Mouse (Mus musculus) heart, embryonic 13.5 days (tissue): ENCODE data around the gene Trio. TPM values are rescaled to one million over a fixed set of nuclear protein-coding genes. Genes with fewer than 3 reads are reported as not detected.

Source experiments
- ATAC-seq: fragments of 200-750 bp; cut with Nextera tagmentation; 2 replicates; pipeline ENCODE4 v1.8.0; 2017; ENCODE audit warnings: moderate TSS enrichment; ENCODE audit not compliant: insufficient number of reproducible peaks, low FRiP score, low TSS enrichment; ENCODE audit errors: extremely low read depth
- H3K27ac ChIP-seq: fragments of 300-500 bp; sonication (generic); replicated peaks from 2 replicates; pipeline ENCODE4 v1.5.1; 2015; ENCODE audit warnings: moderate library complexity, mild to moderate bottlenecking, inconsistent platforms
- H3K27me3 ChIP-seq: fragments of 300-500 bp; sonication (generic); replicated peaks from 2 replicates; pipeline ENCODE4 v1.6.1; 2015; ENCODE audit warnings: mild to moderate bottlenecking, inconsistent platforms
- H3K36me3 ChIP-seq: fragments of 300-500 bp; sonication (generic); 2 replicates; pipeline ENCODE4 v1.6.1; 2015; ENCODE audit warnings: mild to moderate bottlenecking, inconsistent platforms
- H3K4me1 ChIP-seq: fragments of 300-500 bp; sonication (generic); 2 replicates; pipeline ENCODE4 v1.6.1; 2015; ENCODE audit warnings: inconsistent platforms
- H3K4me2 ChIP-seq: fragments of 300-500 bp; sonication (generic); 2 replicates; pipeline ENCODE4 v1.6.1; 2015; ENCODE audit warnings: inconsistent platforms, mild to moderate bottlenecking, moderate library complexity
- H3K4me3 ChIP-seq: fragments of 300-500 bp; sonication (generic); 2 replicates; pipeline ENCODE4 v1.5.1; 2015; ENCODE audit warnings: moderate library complexity, mild to moderate bottlenecking, inconsistent platforms
- H3K9ac ChIP-seq: fragments of 300-500 bp; sonication (generic); 2 replicates; pipeline ENCODE4 v1.6.1; 2015; ENCODE audit warnings: inconsistent platforms, mild to moderate bottlenecking, moderate library complexity
- H3K9me3 ChIP-seq: fragments of 300-500 bp; sonication (generic); 2 replicates; pipeline ENCODE4 v1.6.1; 2016; ENCODE audit warnings: inconsistent platforms
- WGBS: fragments of 180-500 bp; shearing (Covaris S2); methylation state at CpG from one replicate; pipeline ENCODE4 v1.1.7; 2015; ENCODE audit warnings: mixed read lengths; 5-methylcytosine and 5-hydroxymethylcytosine counted together
- polyA plus RNA-seq: library from polyadenylated mRNA; unstranded; fragments of >200 nt; fragmentation: Nextera tagmentation; extraction: Ambion mirVana; gene quantifications from 2 replicates; pipeline ENCODE4 v1.2.1, GENCODE M21; 2015

Gene Trio
- polyA plus RNA-seq, 1 experiment from 2014 or later: 17.5 TPM

DNA sequence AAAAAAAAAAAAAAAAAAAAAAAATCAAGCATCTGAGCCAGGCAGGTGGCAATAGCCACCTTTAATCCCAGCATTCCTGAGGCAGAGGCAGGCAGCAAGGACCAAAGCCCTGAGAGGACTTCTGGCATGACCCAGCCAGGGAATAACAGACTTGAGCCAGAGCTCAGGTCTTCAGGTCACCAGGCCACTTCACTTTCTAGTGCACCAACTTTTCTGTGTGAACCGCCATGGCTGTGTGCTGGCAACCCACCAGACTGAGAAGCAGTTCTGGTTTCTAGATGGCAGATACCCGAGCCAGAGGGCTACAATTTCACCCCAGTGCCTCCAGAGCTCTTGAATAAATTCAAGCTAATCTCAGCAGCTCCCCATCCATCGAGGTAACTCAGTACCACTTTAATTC lies 104.9 kb downstream of the Trio start:
- no peak for ATAC-seq
- Histone ChIP-seq H3K27me3 (no peaks in the 10 kb centered on the region), H3K27ac (no peak overlapping the region), H3K4me1 (peaks cover 60% of the 10 kb centered on the region), H3K4me2 (no peak overlapping the region), H3K9ac (no peak overlapping the region), H3K9me3 (no peaks in the 10 kb centered on the region), H3K4me3 (no peak overlapping the region), H3K36me3 (peaks cover 15% of the 10 kb centered on the region)
- 44% methylated on average over 3 of the region's 3 CpGs for WGBS

DNA sequence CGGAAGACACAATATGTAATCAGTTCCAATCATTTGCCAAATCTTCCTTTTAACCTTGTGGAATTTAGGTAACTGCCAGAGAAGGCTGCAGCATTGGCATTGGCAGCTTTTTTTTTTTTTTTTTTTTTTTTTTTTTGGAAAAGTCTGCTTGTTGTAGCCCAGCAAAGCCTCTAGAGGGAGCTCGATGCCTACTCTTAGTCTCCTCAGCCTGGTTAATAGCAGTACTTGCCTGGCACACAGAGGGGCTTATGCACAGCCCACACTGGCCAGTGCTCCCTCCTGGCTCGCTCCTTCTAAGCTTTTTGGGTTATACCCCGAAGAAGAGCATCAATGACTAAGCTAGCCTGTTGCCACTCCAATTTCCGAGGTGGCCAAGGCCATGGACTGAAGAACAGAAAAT lies 106.1 kb downstream of the Trio start:
- WGBS: 15% methylated on average over 5 of the region's 5 CpGs
- ATAC-seq: no peak

DNA sequence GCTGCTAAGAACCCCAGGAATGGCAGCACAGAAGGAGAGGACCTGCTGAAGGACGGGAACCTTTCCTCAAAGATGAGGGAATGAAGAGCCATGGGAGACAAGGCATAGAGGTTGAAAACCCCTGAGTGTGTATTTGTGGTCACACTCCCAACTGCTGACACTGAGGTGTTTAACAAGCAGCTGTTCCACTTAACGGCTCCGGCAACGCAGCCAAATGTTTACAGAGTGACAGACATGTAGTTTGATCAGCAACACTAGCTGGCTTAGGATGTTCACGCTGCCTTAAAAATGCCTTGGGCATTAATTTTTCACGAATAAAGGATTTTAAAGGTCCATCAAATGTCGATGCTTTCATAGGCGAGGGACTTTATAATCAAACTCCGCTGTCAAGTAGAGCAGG lies 106.8 kb downstream of the Trio start:
- Histone ChIP-seq H3K9ac (peak overlapping the region; percentile 2; the same call in 1 of the 2 replicates), H3K4me1 (peaks cover 44% of the 10 kb centered on the region), H3K36me3 (peaks cover 17% of the 10 kb centered on the region), H3K9me3 (no peaks in the 10 kb centered on the region), H3K27me3 (no peaks in the 10 kb centered on the region), H3K27ac (no peak overlapping the region), H3K4me2 (no peak overlapping the region), H3K4me3 (no peak overlapping the region)
- ATAC-seq: no peak
- 73% methylated on average over 9 of the region's 9 CpGs for WGBS

More for the DNA sequence above, 106.1 kb downstream of the Trio start:
- Histone ChIP-seq H3K4me1 (peaks cover 51% of the 10 kb centered on the region), H3K27me3 (no peaks in the 10 kb centered on the region), H3K9me3 (no peaks in the 10 kb centered on the region), H3K36me3 (peaks cover 17% of the 10 kb centered on the region), H3K4me2 (no peak overlapping the region), H3K27ac (no peak overlapping the region), H3K4me3 (no peak overlapping the region), H3K9ac (no peak overlapping the region; the same call in 1 of the 2 replicates)

DNA sequence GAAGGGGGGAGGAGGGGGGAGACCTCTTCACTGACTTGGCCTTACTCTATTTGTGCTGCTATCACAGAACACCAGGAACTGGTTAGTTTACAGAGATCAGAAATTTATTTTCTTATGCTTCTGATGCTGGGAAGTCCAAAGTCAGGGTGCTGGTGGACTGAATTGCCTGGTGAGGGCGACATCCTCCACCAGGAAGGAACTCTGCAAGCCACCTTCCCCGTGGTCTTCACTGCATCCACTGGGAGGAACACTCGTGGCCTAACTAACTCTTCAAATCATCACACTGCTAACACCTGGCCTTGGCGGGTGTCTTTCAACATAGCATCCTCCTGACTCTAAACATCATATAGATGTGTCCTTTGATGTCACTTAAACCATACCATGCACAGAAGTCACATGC lies 109.4 kb downstream of the Trio start:
- H3K9me3 ChIP-seq: no peaks in the 10 kb centered on the region
- H3K4me1 ChIP-seq: peaks cover 27% of the 10 kb centered on the region
- 55% methylated on average over 4 of the region's 4 CpGs for WGBS
- no peak overlapping the region for H3K4me2 ChIP-seq
- peaks cover 25% of the 10 kb centered on the region for H3K36me3 ChIP-seq
- H3K4me3 ChIP-seq: no peak overlapping the region
- no peaks in the 10 kb centered on the region for H3K27me3 ChIP-seq
- H3K9ac ChIP-seq: no peak overlapping the region
- H3K27ac ChIP-seq: no peak overlapping the region
- ATAC-seq: no peak

DNA sequence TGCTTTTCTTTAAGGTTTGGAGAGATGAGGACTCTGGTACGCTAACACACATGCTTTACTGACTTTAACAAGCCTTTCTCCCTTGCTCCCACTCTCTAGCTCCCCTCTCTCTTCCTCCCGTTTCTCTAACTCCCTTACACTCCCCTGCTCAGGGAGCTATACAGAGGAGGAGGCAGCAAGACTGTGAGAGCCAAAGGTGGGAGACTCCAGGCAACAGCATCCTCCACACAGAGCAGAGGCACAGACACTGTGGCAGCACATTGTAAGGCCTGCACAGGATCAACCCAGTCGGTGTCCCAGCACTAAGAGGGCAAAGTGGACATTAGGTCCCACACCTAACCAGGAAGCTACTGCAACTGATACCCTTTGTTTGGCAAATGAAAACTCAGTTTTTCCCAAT lies 112.6 kb downstream of the Trio start:
- H3K27ac ChIP-seq: no peak overlapping the region
- WGBS: 58% methylated on average over 3 of the region's 3 CpGs
- peaks cover 34% of the 10 kb centered on the region for H3K36me3 ChIP-seq
- ATAC-seq: no peak
- no peak overlapping the region for H3K4me3 ChIP-seq
- no peaks in the 10 kb centered on the region for H3K27me3 ChIP-seq
- H3K4me2 ChIP-seq: no peak overlapping the region
- peaks cover 16% of the 10 kb centered on the region for H3K4me1 ChIP-seq
- no peaks in the 10 kb centered on the region for H3K9me3 ChIP-seq
- H3K9ac ChIP-seq: no peak overlapping the region

DNA sequence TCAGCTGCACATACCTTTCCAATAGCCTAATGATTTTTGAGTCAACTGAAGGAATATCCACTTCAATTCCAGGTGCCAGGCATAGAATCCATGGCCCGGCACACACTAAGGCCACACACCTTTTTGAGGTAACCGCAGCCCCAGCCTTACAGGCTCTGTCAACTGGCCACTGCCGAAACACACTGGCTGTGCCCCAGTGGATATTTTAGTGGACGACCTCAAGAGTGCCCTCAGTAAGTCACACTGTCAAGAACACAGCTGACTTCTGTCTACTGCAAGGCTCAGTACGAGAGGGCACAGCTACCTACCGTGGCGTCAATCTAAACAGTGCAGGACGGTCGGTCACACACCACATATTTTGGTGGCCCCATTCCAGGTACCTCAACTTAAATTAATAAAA lies 114.5 kb downstream of the Trio start:
- peaks cover 23% of the 10 kb centered on the region for H3K36me3 ChIP-seq
- H3K4me1 ChIP-seq: peaks cover 34% of the 10 kb centered on the region
- WGBS: 78% methylated on average over 9 of the region's 9 CpGs
- H3K27me3 ChIP-seq: no peaks in the 10 kb centered on the region
- no peak overlapping the region for H3K4me3 ChIP-seq
- no peaks in the 10 kb centered on the region for H3K9me3 ChIP-seq
- H3K4me2 ChIP-seq: no peak overlapping the region
- H3K27ac ChIP-seq: no peak overlapping the region
- ATAC-seq: no peak
- no peak overlapping the region for H3K9ac ChIP-seq

DNA sequence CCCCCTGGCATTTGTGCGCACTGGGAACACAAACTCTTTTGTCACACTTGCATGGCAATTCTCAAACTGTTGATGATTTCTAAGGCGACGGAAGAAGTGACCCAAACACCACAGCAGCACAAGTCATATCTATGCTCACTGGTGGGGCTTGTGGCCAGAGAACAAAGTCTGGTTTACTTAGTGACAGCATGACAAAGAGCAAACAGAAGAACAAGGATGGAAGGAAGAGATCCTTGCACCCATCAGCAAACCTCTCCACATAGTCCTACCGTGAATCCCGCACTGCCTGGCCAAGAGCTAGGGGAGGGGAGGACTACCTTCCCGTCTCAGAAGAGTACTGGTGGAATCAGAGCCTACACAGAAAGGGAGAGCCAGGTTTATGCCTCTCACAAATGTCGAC lies 115.5 kb downstream of the Trio start:
- H3K36me3 ChIP-seq: peaks cover 21% of the 10 kb centered on the region
- ATAC-seq: no peak
- H3K27ac ChIP-seq: no peak overlapping the region
- no peaks in the 10 kb centered on the region for H3K27me3 ChIP-seq
- H3K4me1 ChIP-seq: peaks cover 41% of the 10 kb centered on the region
- WGBS: 76% methylated on average over 7 of the region's 7 CpGs
- H3K4me2 ChIP-seq: no peak overlapping the region
- H3K9ac ChIP-seq: no peak overlapping the region
- H3K9me3 ChIP-seq: no peaks in the 10 kb centered on the region
- H3K4me3 ChIP-seq: no peak overlapping the region

DNA sequence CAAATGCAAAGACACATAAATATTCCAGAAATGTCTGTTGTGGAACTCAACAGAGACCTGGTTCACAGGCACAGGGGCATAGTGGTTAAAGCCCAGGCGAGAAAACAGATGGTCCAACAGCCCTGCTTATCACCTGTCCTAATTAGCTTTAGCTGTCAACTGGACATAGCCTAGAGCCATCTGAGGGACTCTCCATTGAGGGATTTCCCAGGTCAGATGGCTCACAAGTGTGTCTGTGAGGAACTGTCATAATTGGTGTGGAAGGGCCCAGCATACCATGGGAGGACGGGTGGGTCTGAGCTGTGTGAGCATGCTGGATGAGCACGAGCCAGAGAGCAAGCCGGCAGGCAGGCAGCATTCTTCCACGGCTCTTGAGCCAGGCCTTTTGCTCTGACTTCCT lies 118.0 kb downstream of the Trio start:
- Histone ChIP-seq H3K27me3 (no peaks in the 10 kb centered on the region), H3K4me2 (no peak overlapping the region), H3K9me3 (no peaks in the 10 kb centered on the region), H3K36me3 (peaks cover 22% of the 10 kb centered on the region), H3K4me3 (no peak overlapping the region), H3K4me1 (peaks cover 61% of the 10 kb centered on the region), H3K9ac (no peak overlapping the region), H3K27ac (peak overlapping the region; percentile 30)
- peak; percentile 28; the same call in 1 of the 2 replicates for ATAC-seq
- WGBS: 29% methylated on average over 5 of the region's 5 CpGs

DNA sequence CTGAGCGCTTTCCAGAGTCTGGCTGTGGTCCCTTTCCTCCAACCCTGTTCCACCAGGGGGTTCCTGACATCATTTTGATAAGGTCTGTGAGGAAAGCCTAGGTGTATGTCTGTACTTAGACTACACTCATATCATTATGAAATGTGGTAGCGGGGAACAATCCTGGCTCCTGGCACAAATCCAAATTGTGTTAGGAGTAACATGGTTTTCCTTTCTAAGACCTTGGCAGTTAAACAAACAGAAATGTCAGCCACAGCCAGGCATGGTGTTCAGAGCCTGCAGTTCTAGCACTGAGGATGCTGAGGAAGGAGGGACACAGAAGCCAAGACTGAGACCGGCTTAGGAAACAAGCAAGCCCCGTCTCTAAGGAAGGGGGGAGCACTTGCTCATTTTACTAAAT lies 119.2 kb downstream of the Trio start:
- Histone ChIP-seq H3K4me3 (no peak overlapping the region), H3K27me3 (no peaks in the 10 kb centered on the region), H3K36me3 (peaks cover 28% of the 10 kb centered on the region), H3K27ac (no peak overlapping the region), H3K9me3 (no peaks in the 10 kb centered on the region), H3K4me1 (peaks cover 56% of the 10 kb centered on the region), H3K9ac (no peak overlapping the region; the same call in 1 of the 2 replicates), H3K4me2 (no peak overlapping the region)
- 52% methylated on average over 4 of the region's 4 CpGs for WGBS
- no peak for ATAC-seq

DNA sequence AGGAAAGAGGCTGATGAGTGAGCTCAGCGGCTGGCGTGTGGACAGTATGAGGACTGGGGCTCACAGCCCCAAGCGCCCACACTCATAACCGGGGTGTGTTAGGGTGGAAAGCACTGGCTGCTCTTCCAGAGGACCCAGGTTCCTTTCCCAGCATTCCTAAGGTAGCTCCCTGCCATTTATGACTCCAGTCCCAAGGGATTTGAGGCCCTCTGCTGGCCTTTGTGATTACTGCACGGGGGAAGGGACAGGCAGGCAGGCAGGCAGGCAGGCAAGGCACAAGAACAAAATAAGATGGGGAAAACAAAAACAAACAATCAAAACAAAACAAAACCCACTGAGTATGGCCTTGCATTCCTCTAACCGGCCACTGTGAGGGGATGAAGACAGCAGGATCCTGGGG lies 120.3 kb downstream of the Trio start:
- peak overlapping the region; percentile 63 for H3K27ac ChIP-seq
- WGBS: 57% methylated on average over 6 of the region's 6 CpGs
- H3K27me3 ChIP-seq: no peaks in the 10 kb centered on the region
- H3K9ac ChIP-seq: no peak overlapping the region
- peaks cover 56% of the 10 kb centered on the region for H3K4me1 ChIP-seq
- ATAC-seq: no peak
- peaks cover 28% of the 10 kb centered on the region for H3K36me3 ChIP-seq
- no peaks in the 10 kb centered on the region for H3K9me3 ChIP-seq
- peak overlapping the region; percentile 12; the same call in 1 of the 2 replicates for H3K4me3 ChIP-seq
- peak overlapping the region; percentile 46 for H3K4me2 ChIP-seq

DNA sequence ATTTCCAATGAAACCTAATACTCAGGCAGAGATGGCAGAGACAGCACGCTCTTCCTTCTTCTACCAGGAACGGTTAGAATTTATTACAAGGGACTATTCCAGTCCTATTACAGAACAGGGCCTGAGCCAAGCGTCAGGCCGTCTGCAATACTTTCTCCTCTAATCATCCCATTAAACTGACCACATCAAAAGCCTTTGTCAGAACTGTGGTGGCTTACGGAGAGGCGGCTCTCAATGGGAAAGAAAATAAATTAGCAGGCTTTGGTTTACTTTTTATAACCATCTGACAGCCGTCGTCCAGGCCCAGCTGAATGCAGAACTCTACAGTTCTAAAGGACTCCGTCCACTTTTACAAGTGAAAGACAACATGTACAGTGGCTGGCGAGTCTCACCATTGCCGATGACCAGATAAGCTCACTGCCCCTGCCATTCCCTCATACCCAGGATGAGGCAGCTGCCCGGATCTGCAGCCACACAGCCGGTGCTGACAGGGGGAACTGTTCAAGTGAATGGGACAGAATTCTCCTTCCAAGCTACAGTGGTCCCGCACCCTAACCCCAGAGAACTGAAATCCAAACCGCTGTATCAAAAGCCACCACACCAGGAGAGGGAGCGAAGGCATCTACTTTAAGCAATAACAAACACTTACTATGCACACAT lies 121.2 kb downstream of the Trio start:
- Histone ChIP-seq H3K27me3 (no peaks in the 10 kb centered on the region), H3K4me2 (peak overlapping the region; percentile 46), H3K4me1 (peaks cover 64% of the 10 kb centered on the region), H3K9me3 (no peaks in the 10 kb centered on the region), H3K27ac (peak overlapping the region; percentile 63; the same call in 1 of the 2 replicates), H3K9ac (peak overlapping the region; percentile 47; the same call in 1 of the 2 replicates), H3K36me3 (peaks cover 33% of the 10 kb centered on the region), H3K4me3 (peak overlapping the region; percentile 12; the same call in 1 of the 2 replicates)
- 61% methylated on average over 16 of the region's 16 CpGs for WGBS
- ATAC-seq: no peak

DNA sequence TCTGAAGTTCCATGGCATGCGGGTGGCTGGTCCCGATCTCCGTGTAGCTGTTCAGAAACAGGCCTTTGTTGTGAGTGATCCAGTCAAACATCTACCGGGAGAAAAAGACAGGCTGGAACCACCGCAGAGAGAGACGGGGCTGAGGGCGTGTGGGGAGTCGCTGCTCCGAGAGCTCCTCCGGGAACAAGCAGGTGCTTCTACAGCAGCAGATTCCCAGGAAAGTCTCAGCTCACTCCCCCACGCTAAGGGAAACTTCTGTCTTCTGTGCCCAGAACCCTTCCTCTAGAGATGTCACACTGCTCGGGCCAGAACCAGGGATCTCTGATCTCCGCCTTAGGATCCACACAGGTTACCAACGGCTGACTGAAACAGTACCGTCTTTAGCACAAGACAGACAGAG lies 124.4 kb downstream of the Trio start:
- Histone ChIP-seq H3K27me3 (no peaks in the 10 kb centered on the region), H3K4me1 (peaks cover 59% of the 10 kb centered on the region), H3K4me3 (no peak overlapping the region), H3K9me3 (no peaks in the 10 kb centered on the region), H3K27ac (no peak overlapping the region), H3K36me3 (peaks cover 54% of the 10 kb centered on the region), H3K4me2 (no peak overlapping the region), H3K9ac (no peak overlapping the region)
- ATAC-seq: no peak
- 88% methylated on average over 15 of the region's 15 CpGs for WGBS
